Mouse (Mus musculus) mature B cell (primary cell): ENCODE data around the gene Foxe3.
"Not testable (repeated sequence)": the region's sequence is repeated elsewhere in the genome, so short reads cannot be mapped to it uniquely, and the experiment has no call there.

Experiments
- in situ Hi-C: fragments of 300-500 bp; cut with MboI; formaldehyde crosslinking; loops from 2 replicates; pipeline ENCODE4 v1.14.3; 2019

Gene Foxe3

DNA sequence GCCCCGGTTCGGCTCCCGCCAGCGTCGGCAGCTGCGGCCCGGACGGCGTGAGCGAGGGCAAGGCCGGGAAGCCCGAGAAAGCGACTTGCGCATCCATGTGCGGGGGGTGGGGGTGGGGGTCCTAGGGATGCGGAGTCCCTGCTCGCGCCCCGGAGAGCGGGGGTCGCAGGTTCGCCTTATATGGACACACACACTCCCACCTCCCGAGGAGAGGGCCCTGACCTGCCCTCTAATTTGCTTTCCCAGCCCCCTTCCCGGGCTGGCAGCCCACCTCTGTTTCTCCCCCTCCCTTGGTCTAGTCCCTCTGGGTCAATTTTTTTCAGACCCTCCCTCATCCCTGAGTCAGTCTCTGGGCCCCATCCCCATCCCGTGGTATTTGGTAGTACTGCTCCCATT, at the start of gene Foxe3:
Foxe3 (minus strand) TSS at position 97 of the 396 bp plus-strand sequence.
- in situ Hi-C loops, result no loop called here

DNA sequence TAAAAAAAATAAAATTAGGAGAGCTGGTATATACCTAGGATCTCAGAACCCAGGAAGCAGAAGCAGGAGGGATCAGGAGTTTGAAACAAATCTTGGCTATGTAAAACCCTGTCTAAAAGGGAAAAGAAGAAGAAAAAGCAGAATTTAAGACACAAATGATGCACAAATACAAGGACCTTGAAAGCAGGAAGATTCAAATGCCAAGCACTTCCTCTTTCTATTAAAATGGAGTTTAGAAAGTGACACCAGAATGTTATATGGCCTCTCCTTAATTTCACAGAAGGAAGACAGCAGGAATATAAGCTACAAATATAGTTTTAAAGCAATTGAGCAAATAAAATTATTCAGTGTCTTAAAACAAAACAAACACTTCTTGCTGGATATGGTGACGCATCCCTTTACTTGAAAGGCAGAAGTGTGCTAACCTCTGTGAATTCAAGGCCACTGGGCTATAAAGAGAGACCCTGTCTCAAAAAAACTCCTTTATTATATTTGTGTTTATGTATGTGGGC, 47.5 kb upstream of the Foxe3 start:
- in situ Hi-C loops, result no loop called here

DNA sequence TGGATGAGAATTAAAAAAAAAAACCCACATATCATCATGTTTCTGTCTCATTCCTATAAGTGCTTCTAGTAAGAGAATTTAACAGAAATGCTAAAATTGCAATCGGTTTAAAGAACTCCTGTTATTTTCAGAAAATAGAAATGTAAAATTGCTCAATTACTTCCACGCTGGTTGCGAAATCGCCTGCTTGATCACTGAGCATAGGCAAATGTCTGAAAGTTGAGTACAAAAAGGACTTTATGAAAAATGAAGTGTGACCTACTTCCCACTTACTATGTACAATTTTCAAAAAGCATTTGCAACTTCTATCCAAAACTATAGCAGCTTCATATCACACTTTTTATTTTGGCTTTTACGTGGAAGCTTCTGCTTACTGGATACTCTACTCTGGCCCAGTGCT, 44.9 kb upstream of the Foxe3 start:
- in situ Hi-C loops, result no loop called here

DNA sequence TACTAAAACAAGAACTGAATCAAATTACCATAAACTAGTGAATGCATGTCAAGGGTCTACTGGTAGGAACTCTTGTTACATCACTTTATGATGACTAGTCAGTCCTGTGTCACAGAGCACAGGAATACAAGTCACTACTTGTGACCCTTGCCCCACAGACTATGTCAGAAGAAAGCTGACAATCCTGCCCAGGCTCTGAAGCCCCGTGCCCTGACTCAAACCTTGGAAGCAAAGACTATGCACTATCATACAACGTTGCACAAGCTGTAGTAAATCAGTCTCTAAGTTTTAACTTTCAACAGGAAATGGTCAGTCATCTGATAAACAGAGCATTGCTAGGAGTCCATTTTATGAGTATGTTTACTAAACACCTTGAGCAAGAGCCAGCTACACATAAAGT, 35.1 kb upstream of the Foxe3 start:
- in situ Hi-C loops, result not testable (repeated sequence)

DNA sequence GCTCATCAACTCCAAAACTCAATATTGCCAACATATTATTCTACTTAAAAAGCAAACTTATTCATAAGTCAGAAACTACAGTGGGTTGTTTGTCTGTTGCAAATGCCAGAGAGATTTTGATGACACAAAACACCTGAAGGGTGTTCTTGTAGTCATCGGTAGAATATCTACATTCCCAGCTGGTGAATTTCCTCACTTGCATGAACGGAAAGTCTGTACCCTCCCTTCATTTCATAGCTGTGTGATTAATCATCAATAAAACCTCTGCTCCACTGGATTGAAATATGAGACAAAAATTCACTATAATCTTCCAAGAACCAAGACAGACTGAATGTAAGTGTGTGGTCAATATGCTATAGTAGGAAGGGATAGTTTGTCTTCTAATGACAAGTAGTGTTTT, 33.7 kb upstream of the Foxe3 start:
- in situ Hi-C loops, result no loop called here

DNA sequence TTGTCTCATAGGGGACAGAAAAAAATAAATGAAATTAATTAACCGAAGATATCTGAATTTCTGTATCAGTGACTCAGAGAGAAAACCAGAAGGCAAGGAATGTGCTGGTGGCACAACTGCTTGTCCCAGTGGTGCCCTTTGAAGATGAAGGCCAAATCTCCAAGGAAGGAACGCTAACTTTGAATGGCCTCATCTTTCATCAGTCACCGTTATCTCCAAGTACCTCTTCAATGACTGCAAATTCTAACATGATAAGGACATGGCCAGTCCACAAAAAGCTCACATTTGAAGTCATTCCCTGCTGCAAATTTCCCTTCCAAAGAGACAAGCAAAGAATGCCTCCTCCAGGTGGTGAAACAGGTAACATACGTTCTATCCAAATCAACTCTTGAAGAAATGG, 33.0 kb upstream of the Foxe3 start:
- in situ Hi-C loops, result no loop called here

DNA sequence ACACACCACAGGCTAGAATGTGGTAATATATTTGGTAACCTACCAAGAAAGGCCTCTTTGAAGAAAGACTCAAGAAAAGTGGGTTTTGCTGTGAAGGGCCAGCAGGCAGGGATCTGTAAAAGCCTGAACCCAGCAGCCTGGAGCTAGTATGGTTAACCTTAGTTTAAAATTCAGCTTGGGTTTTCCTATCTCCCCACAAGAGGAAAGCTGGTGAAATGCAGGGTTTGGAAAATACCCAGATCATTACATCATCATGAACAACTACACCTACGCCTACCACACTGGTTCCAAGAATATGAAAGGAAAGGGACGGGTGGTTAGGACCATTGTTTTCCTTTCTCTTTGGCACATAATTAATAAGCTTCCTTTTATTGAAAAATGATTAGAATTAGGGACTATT, 32.4 kb upstream of the Foxe3 start:
- in situ Hi-C loops, result no loop called here

DNA sequence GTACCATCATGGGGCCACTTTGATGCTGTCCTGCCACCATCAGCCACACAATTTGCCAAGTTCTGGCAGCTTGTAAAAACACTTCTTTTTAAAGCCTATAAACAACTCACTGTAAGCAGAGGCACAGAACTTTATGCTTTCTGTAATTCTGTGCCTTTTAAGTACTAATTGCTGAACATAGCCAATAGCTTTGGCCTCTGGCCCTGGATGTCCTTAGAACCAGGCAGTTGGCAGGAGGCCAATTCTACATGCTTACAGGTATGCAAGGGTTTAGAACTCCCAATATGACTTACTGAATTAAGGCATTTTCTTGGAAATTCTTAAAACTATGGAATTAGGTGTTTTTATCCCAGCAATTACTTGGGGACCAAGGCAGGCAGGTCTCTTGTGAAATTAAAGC, 31.6 kb upstream of the Foxe3 start:
- in situ Hi-C loops, result no loop called here

DNA sequence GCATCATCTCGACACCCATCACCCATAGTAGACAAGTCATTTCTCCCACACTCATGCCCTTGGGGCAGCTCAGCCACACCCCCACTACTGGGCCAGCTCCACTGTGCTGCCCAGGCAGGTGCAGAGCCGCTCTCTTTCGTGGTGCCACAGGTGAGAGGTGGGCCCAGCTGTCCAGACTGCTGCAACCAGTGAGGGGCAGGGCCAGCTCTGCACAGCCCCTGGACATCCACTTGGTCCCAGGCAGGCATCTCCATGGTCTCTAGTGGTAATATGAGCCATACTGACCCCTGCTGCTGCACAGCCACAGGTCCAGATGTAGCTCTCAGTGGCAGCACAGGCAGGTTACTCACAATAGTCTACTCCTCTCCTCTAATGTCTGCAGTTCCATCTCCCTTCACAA, 27.4 kb upstream of the Foxe3 start:
- in situ Hi-C loops, result no loop called here

DNA sequence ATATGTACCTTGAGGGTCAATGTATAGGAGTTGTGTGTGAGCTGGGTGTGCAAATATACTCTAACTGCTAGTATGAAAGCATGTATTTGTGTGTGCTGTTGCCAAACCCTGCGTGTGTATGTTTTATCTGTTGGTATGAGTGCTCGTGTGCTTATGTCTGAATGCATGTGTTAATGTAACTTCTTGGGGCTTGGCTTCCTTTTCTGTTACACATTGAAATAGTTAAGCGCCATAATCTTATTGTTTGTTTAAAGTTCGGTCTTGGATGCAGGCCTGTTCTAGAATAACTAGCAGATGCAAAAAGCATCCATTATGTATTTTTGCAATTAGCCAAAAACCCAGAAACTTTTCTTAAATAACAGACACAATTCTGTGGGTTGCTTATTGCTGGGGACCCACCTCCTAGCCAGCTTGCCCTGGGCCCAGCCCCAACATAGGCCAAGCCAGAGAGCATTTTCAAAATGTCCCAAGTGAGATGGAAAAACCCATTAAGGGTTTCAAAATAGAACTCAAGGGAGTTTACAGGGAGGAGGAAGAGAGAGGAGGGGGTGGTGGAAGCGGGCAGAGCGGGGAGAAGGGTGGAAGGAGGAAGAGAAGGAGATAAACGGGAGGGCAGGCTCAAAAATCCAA, 22.2 kb upstream of the Foxe3 start:
- in situ Hi-C loops, result no loop called here

DNA sequence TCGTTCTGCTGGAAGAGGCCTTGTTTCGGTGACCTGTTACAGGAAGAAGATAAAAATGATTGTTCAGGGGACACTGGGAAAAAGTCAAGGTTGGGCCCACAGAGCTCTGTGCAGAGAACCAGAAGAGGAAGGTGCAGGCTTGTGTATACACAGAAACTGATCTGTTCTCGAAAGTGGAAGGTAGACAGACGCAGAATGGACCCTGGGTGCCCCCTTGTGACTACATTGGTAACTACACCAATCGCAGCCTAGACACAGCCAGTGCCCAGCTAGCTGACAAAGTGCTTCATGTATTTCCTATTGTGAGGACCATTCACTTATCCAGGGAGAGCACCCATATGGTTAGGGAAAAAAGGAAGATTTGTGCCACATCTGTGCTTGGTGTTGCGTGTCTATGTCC, 21.6 kb upstream of the Foxe3 start:
- in situ Hi-C loops, result no loop called here

DNA sequence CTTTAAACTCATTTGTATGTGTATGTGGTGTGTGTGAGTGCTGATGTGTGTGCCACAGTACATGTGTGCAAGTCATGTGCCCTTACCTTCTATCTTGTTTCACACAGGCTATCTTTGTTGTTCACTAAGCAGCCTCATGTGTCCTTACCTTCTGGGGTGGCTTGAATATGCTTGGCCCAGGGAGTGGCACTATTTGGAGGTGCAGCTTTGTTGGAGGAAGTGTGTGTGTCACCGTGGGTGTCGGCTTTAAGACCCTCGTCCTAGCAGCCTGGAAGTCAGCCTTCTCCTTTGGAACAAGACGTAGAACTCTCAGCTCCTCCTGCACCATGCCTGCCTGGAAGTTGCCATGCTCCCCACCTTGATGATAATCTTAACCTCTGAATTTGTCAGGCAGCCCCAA, 20.6 kb upstream of the Foxe3 start:
- in situ Hi-C loops, result no loop called here

DNA sequence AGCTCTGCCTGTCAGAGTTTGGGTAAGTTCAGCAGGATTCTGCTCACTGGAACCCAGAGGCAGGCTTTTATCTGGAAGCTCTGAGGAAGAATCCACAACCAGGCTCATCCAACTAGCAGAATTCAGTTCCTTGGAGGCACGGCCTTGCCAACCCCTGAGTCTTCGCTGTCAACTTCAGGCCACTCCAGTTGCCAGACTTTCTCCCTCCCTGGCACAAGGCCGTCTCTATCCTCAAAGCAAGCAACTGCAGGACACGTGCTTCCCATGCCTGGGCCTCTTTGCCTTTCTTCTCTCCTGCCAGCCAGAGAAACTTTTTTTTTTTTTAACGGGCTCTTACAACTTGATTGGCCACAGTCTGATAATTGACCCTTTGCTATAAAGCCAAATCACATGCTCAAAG, 19.2 kb upstream of the Foxe3 start:
- in situ Hi-C loops, result no loop called here

DNA sequence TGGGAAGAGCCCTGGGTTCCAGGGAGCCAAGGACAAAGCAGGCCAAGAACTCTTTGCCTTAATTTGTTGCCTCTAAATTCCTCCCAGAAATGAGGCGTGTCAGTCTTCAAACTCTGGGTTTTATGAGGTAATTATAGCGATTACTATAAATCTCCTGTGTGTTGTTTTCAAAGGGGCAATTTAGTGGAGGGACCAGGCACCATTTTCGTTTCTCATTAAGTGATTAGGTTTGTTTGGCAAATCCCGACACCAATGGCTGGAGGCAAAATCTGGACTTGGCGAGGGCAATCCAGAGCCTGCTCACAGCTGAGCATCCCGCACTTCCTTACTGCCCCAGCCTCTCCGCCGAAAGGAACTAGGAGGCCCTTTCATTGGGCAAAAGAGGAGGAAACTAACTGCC, 16.8 kb upstream of the Foxe3 start:
- in situ Hi-C loops, result no loop called here

DNA sequence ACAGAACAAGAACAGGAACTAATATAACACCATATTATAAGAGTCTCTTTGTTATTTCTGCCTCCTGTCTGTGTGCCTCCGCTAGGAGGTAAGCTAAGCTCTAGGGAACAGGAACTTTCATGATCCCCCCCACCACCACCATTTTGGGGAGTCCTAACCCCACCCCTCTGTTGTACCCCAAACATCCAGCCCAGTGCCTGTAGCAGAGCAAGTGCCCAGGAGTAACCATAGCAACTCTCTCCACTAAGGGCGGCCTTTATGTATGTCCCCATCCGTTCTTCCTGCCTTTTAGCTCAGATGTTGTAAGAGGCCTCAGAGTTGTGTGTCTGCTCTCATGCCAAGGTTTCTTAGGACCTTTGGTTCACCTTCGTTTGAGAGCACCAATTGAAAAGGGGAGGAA, 16.3 kb upstream of the Foxe3 start:
- in situ Hi-C loops, result no loop called here

DNA sequence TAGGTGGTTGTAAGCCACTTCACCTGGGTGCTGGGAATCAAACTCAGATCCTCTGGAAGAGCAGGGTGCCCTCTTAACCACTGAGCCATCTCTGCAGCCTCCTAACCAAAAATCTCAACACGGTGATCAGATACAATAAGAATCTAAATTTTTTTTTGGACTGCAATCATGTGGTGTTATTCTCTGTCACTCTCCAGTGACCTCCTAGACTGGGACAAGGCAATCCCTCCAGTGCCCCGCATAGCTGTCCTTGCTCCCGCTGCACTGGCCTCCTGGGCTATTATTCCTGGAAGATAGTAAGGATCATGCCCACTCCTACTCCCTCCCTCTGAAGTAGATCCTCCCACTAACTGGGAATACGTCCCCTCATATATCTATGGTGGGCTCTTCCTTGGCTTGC, 15.5 kb upstream of the Foxe3 start:
- in situ Hi-C loops, result no loop called here

DNA sequence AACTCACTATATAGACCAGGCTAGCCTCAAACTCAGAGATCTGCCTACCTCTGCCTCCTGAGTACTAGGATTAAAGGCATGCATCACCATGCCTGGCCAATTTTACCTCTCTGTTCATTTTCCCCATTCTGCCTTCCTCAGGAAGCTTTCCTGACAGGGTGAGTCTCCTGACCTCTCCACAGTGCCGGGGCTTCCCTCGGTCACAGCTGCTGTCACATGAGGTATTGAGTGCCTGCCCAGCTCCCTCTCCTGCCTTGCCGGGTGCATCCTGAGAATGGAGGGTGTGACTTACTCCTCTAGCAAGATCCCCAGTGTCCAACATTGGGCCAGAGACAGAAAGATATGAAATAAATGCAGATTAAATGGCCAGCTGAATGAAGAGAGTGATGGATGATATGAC, 12.4 kb upstream of the Foxe3 start:
- in situ Hi-C loops, result no loop called here

DNA sequence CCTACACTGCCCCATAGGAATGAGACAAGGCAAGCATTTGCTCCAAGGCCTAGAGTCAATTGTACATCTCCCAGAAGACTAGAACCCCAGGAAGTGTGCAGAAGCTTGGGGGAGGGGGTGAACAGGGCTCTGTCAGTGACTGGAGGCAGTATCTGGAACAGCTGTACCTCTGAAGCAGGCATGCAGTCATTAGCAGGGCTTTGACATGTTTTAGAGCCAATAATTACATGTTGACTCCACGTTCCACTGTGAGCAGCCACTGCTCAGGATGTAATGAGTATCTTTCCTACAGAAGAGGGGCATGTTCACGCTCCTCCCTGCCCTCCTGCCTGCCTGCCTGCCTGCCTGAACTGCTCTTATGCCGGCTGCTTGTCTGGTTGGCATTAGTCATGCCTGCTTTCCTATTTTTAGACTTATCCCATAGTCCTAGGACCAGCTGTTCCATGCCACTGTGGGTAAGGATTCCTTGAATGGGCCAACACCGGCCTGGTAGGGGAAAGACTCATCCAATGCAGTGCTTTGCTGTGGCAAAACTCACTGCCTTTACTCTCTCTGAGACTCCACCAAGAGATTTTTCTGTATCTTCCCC, 11.7 kb upstream of the Foxe3 start:
- in situ Hi-C loops, result no loop called here

DNA sequence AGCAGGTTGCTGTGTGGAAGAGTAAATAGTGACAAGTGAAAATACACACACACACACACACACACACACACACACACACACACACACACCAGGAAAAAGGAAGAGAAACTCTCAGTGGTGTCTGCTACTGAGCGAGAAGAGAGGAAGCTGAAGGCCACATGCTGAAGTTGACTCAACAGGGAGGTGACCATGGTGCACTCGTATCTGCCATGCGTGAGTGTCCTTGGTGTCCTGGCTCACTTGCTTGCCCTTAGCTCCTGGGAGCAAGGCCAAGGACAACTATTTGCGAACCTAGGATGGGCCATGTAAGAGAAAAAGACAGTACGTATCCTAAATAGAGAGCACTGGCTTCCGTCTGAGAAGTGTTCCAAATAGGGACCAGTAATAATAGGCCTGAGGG, 8.4 kb upstream of the Foxe3 start:
- in situ Hi-C loops, result no loop called here

DNA sequence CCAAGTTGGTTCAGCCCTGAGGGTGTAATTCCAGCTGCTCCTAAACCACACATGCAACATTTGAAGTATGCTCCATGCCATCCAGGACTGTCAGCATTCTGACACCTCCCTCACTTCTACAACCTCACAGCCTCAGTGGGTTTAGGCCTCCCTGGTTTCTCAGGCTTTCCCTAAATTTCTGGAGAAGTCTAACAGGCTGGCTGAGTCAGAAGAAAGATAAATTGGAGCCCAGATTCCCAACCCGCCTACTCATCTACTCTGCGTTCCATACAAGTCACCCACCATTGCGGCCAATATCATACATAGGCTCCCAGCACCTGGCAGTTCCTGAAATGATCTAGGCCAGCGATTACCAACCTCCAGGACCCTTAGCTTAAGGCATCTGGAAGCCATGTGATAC, 6.9 kb upstream of the Foxe3 start:
- in situ Hi-C loops, result no loop called here

DNA sequence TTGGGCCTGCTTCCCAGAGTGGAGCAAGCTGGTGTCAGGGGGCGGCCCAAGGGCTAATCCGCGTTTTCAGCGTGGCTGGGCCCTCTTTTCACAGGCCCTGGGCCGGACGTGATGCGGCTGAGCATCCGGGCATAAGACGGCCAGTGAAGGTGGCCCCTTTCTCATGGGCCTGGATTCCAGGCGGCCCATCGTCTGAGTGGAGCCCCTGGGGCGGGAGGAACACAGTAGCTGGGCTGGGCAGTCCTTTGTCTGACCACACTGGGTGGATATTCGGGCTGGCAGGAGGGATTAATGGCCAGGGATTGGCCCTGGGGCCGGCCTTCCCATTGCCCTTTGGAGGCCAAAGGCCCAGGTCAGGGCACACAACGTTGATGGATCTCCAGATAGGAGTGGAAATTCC, 3.3 kb upstream of the Foxe3 start:
- in situ Hi-C loops, result no loop called here

DNA sequence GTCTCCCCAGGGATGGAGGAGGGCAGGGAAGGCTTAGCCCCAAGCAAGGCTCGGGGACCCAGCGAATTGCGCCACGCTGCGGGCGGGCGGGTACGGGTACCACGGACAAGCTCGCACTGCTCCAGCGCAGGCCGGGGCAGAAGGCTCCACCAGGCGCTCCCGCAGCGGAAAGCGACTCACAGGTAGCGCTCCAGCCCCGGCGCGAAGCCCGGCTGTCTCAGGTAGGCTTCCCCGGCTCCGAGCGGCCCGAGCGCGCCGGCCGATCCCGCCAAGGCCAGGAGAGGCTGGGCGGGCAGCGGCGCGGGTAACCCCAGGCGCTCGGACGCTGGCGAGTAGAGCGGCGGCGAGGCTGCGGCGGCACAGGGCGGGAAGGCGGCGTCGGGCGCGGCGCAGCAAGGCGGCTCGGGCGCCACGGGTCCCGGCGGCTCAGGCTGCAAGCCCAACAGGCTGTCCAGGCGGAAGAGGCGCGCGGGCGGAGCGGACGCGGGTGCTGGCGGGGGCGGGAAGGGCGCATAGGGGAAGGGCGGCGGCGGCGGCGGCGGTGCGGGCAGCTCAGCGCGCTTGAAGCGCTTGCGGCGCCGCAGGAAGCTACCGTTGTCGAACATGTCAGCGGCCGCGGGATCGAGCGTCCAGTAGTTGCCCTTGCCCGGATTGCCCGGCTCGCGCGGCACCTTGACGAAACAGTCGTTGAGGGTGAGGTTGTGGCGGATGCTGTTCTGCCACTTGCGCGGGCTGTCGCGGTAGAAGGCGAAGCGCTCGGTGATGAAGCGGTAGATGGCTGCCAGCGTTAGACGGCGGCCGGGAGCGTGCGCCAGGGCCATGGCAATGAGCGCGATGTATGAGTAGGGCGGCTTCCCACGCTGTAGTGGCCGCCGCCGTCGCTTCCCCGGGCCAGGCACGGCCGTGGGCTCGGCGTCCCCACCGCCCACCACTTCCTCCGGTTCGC, 569 bp downstream of the Foxe3 start:
- in situ Hi-C loops, result loop anchor here (25.0 kb wide), 1 partner anchor 263 kb away; no protein-coding TSS in a partner anchor

DNA sequence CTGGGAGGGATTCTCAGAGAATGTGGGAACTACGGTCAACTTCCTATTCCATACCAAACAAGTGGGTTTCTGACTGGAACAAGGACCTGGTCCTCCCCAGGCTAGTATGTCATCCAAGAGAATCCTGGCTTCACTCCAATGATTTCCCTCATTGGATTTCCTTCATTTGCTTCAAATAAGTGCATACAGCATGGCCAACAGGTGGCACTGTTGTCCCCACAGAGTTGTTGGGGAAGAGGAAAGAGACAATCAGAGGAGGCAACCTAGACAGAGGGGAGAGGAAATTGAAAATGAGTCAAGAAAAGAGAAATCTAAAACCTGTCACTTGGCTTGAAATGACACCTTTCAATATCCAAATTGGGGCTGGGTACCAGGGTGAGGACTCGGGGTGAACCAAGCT, 8.7 kb downstream of the Foxe3 start:
- in situ Hi-C loops, result loop anchor here (25.0 kb wide), 1 partner anchor 255 kb away; no protein-coding TSS in a partner anchor
